Mouse (Mus musculus): Measurements from ENCODE around the gene Flywch1.
"Not testable (repeated sequence)": the region's sequence is repeated elsewhere in the genome, so short reads cannot be mapped to it uniquely, and the experiment has no call there.

The Flywch1 gene

GRCm38 (mm10) chr17:23783352-23783751 lies 11.9 kb upstream of the Flywch1 start:
- in situ Hi-C loops (cut with MboI; ENCODE audit: unreplicated experiment in 2 of 2) = no loop called here

GRCm38 (mm10) chr17:23778447-23778846 lies 7.0 kb upstream of the Flywch1 start:
- in situ Hi-C loops (cut with MboI; ENCODE audit: unreplicated experiment in 2 of 2) = loop anchor here (5.0 kb wide), 3 partner anchors 74 to 184 kb away; no protein-coding TSS in a partner anchor

- in situ Hi-C loops (cut with MboI; ENCODE audit: unreplicated experiment in 2 of 2) = loop anchor here (5.0 kb wide), 3 partner anchors 75 to 185 kb away; no protein-coding TSS in a partner anchor
Observed at GRCm38 (mm10) chr17:23777141-23777540, 5.7 kb upstream of the Flywch1 start.

- in situ Hi-C loops (cut with MboI; ENCODE audit: unreplicated experiment in 2 of 2) = loop anchor here (5.0 kb wide), 3 partner anchors 76 to 186 kb away; no protein-coding TSS in a partner anchor
Observed at GRCm38 (mm10) chr17:23776216-23776615, 4.8 kb upstream of the Flywch1 start.

GRCm38 (mm10) chr17:23774090-23774489 lies 2.7 kb upstream of the Flywch1 start:
- in situ Hi-C loops (cut with MboI; ENCODE audit: unreplicated experiment in 2 of 2) = no loop called here

- in situ Hi-C loops (cut with MboI; ENCODE audit: unreplicated experiment in 2 of 2) = no loop called here
Observed at GRCm38 (mm10) chr17:23773676-23774075, 2.3 kb upstream of the Flywch1 start.

- in situ Hi-C loops (cut with MboI; ENCODE audit: unreplicated experiment in 2 of 2) = not testable (repeated sequence)
Observed at GRCm38 (mm10) chr17:23772219-23772556, 786 bp upstream of the Flywch1 start.

- in situ Hi-C loops (cut with MboI; ENCODE audit: unreplicated experiment in 2 of 2) = no loop called here
Observed at GRCm38 (mm10) chr17:23770896-23771283, 512 bp downstream of the Flywch1 start.

GRCm38 (mm10) chr17:23770493-23770892 lies 909 bp downstream of the Flywch1 start:
- in situ Hi-C loops (cut with MboI; ENCODE audit: unreplicated experiment in 2 of 2) = no loop called here

- in situ Hi-C loops (cut with MboI; ENCODE audit: unreplicated experiment in 2 of 2) = no loop called here
Observed at GRCm38 (mm10) chr17:23762976-23763375, 8.4 kb downstream of the Flywch1 start.

GRCm38 (mm10) chr17:23761155-23761554 lies 10.2 kb downstream of the Flywch1 start:
- in situ Hi-C loops (cut with MboI; ENCODE audit: unreplicated experiment in 2 of 2) = no loop called here

- in situ Hi-C loops (cut with MboI; ENCODE audit: unreplicated experiment in 2 of 2) = no loop called here
Observed at GRCm38 (mm10) chr17:23760231-23760630, 11.2 kb downstream of the Flywch1 start.

- in situ Hi-C loops (cut with MboI; ENCODE audit: unreplicated experiment in 2 of 2) = no loop called here
Observed at GRCm38 (mm10) chr17:23758801-23759200, 12.6 kb downstream of the Flywch1 start.

GRCm38 (mm10) chr17:23757581-23757980 lies 13.8 kb downstream of the Flywch1 start:
- in situ Hi-C loops (cut with MboI; ENCODE audit: unreplicated experiment in 2 of 2) = no loop called here

- in situ Hi-C loops (cut with MboI; ENCODE audit: unreplicated experiment in 2 of 2) = no loop called here
Observed at GRCm38 (mm10) chr17:23755689-23756088, 15.7 kb downstream of the Flywch1 start.

- in situ Hi-C loops (cut with MboI; ENCODE audit: unreplicated experiment in 2 of 2) = loop anchor here in 1 of 2 experiments (10.0 kb wide), 1 partner anchor 215 kb away; no protein-coding TSS in a partner anchor
Observed at GRCm38 (mm10) chr17:23749400-23750191, 21.8 kb downstream of the Flywch1 start.

- in situ Hi-C loops (cut with MboI; ENCODE audit: unreplicated experiment in 2 of 2) = loop anchor here in 1 of 2 experiments (10.0 kb wide), 1 partner anchor 216 kb away; no protein-coding TSS in a partner anchor
Observed at GRCm38 (mm10) chr17:23748631-23749391, 22.6 kb downstream of the Flywch1 start.

- in situ Hi-C loops (cut with MboI; ENCODE audit: unreplicated experiment in 2 of 2) = loop anchor here in 1 of 2 experiments (10.0 kb wide), 1 partner anchor 217 kb away; no protein-coding TSS in a partner anchor
Observed at GRCm38 (mm10) chr17:23748026-23748425, 23.4 kb downstream of the Flywch1 start.

GRCm38 (mm10) chr17:23747471-23747870 lies 23.9 kb downstream of the Flywch1 start:
- in situ Hi-C loops (cut with MboI; ENCODE audit: unreplicated experiment in 2 of 2) = loop anchor here in 1 of 2 experiments (10.0 kb wide), 1 partner anchor 217 kb away; no protein-coding TSS in a partner anchor

- in situ Hi-C loops (cut with MboI; ENCODE audit: unreplicated experiment in 2 of 2) = loop anchor here in 1 of 2 experiments (10.0 kb wide), 1 partner anchor 218 kb away; no protein-coding TSS in a partner anchor
Observed at GRCm38 (mm10) chr17:23746767-23747166, 24.6 kb downstream of the Flywch1 start.

- in situ Hi-C loops (cut with MboI; ENCODE audit: unreplicated experiment in 2 of 2) = loop anchor here in 1 of 2 experiments (10.0 kb wide), 1 partner anchor 218 kb away; no protein-coding TSS in a partner anchor
Observed at GRCm38 (mm10) chr17:23746311-23746710, 25.1 kb downstream of the Flywch1 start.

Data from v-Abl transformed pro-B cells (cell line).